Mouse (Mus musculus): ENCODE measurements around the gene Sirpa.

The Sirpa gene

GRCm38 (mm10) chr2:129627133-129627532, 34.5 kb downstream of the Sirpa start:
- in situ Hi-C loops (cut with MboI; ENCODE audit: low pct_unique_long_range_greater_than_20kb in 1 of 2, low sequenced_read_pairs in 2 of 2, unreplicated experiment in 1 of 2) = no loop called here

DNA sequence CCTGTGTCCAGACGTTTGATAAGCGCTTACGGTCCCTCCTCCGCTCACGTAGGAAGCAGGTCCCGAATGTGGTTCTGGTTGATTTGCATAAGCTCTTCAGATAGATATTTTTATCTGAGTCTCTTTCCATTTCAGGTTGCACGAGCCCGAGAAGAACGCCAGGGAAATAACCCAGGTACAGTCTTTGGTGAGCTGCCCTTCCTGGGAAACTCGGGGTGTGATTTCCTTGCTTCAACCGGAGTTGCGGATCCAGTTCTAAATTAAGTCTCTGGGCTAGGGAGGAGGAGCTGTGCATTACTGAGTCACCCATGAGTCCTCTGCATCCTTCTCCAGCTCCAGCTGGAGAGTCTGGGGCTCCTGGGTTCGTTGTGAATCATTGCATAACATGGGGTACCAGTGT, 35.2 kb downstream of the Sirpa start:
- in situ Hi-C loops (cut with MboI; ENCODE audit: low pct_unique_long_range_greater_than_20kb in 1 of 2, low sequenced_read_pairs in 2 of 2, unreplicated experiment in 1 of 2) = no loop called here

- in situ Hi-C loops (cut with MboI; ENCODE audit: low pct_unique_long_range_greater_than_20kb in 1 of 2, low sequenced_read_pairs in 2 of 2, unreplicated experiment in 1 of 2) = no loop called here
Measured at GRCm38 (mm10) chr2:129628456-129629185, 36.0 kb downstream of the Sirpa start.

- in situ Hi-C loops (cut with MboI; ENCODE audit: low pct_unique_long_range_greater_than_20kb in 1 of 2, low sequenced_read_pairs in 2 of 2, unreplicated experiment in 1 of 2) = no loop called here
Measured at GRCm38 (mm10) chr2:129629786-129630531, 37.3 kb downstream of the Sirpa start.

GRCm38 (mm10) chr2:129630532-129630886, 37.9 kb downstream of the Sirpa start:
- in situ Hi-C loops (cut with MboI; ENCODE audit: low pct_unique_long_range_greater_than_20kb in 1 of 2, low sequenced_read_pairs in 2 of 2, unreplicated experiment in 1 of 2) = no loop called here

DNA sequence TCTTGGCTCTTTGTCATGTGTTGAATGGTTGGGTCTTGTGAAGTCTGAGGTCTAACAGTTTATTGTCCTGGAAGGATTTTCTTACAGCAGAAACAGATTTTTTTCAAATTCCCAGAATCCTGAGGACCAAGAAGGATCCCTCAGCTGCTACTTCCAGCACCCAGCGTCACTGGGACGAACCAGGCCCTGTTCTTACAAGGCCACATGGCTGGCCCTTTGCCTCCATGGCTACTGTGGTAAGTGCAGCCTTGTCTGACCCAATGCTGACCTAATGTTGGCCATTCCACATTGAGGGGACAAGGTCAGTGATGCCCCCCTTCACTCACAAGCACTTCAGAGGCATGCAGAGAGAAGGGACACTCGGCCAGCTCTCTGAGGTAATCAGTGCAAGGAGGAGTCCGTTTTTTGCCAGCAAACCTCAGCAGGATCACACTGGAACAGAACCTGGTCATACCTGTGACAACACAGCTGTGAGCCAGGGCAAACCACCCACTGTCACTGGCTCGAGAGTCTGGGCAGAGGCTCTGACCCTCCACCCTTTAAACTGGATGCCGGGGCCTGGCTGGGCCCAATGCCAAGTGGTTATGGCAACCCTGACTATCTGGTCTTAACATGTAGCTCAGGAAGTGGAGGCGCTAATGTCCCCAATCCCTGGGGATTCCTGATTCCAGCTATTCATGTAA, 38.5 kb downstream of the Sirpa start:
- in situ Hi-C loops (cut with MboI; ENCODE audit: low pct_unique_long_range_greater_than_20kb in 1 of 2, low sequenced_read_pairs in 2 of 2, unreplicated experiment in 1 of 2) = no loop called here

GRCm38 (mm10) chr2:129632324-129632723, 39.7 kb downstream of the Sirpa start:
- in situ Hi-C loops (cut with MboI; ENCODE audit: low pct_unique_long_range_greater_than_20kb in 1 of 2, low sequenced_read_pairs in 2 of 2, unreplicated experiment in 1 of 2) = no loop called here

DNA sequence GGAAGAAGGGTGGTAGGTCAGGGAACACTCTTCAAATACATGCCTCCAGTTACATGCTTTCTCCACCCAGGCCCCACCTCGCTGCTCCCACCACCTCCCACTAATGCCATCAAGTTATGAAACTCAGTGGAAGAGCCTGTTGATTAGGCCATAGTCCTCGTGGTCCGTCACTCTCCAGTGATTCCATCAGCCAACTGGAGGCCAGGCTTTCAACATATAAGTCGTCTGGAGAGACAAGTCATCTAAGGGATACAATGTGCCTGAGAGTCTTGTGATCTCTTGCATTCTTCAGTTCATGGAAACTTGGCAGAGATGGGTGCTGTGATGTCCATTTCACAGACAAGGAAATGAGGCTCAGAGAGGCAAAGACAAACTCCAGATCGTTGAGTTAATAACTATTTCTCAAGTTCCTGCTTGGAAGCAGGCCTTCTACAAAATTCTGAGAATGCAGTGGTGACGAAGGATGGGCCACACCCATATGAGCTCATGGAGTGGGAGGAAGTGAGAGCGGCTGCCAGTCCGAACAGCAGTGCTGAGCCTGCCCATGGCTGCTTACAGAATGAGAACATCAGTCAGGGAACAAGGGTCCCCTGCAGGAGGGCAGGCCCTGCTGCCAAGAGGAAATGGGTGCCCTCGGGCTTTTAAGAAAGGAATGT, 40.6 kb downstream of the Sirpa start:
- in situ Hi-C loops (cut with MboI; ENCODE audit: low pct_unique_long_range_greater_than_20kb in 1 of 2, low sequenced_read_pairs in 2 of 2, unreplicated experiment in 1 of 2) = no loop called here

GRCm38 (mm10) chr2:129633982-129634381, 41.3 kb downstream of the Sirpa start:
- in situ Hi-C loops (cut with MboI; ENCODE audit: low pct_unique_long_range_greater_than_20kb in 1 of 2, low sequenced_read_pairs in 2 of 2, unreplicated experiment in 1 of 2) = no loop called here

GRCm38 (mm10) chr2:129652616-129653015, 60.0 kb downstream of the Sirpa start:
- in situ Hi-C loops (cut with MboI; ENCODE audit: low pct_unique_long_range_greater_than_20kb in 1 of 2, low sequenced_read_pairs in 2 of 2, unreplicated experiment in 1 of 2) = no loop called here

GRCm38 (mm10) chr2:129653632-129654031, 61.0 kb downstream of the Sirpa start:
- in situ Hi-C loops (cut with MboI; ENCODE audit: low pct_unique_long_range_greater_than_20kb in 1 of 2, low sequenced_read_pairs in 2 of 2, unreplicated experiment in 1 of 2) = no loop called here

DNA sequence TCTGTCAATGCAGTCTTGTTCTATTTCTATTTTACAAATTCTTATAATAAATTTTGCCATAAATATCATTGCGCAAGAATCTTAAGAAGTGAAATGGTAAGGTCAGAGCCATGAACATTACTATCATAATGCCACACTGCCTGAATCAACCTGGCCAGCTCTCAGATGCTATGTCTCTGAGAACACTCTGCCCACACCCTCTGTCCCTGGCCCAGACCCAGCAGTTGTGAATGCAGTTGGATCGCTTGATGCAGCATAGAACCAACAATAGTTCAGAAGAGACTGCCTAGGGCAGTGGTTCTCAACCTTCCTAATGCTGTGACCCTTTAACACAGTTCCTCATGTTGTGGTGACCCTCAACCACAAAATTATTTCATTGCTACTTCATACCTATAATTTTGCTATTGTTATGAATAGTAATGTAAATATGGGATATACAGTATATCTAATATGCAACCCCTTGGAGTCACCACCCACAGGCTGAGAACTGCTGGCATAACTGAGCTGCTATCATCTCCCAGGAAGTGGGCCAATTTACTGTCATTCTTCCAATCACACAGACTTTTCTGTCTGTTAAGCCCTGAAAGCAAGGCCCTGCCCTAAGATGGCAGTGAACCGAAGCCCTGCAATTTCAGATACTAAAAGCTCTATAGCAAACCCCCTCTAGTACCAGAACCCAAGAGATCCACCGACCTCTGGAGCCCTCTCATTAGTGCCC, 61.8 kb downstream of the Sirpa start:
- in situ Hi-C loops (cut with MboI; ENCODE audit: low pct_unique_long_range_greater_than_20kb in 1 of 2, low sequenced_read_pairs in 2 of 2, unreplicated experiment in 1 of 2) = no loop called here

- in situ Hi-C loops (cut with MboI; ENCODE audit: low pct_unique_long_range_greater_than_20kb in 1 of 2, low sequenced_read_pairs in 2 of 2, unreplicated experiment in 1 of 2) = no loop called here
Measured at GRCm38 (mm10) chr2:129655033-129655432, 62.4 kb downstream of the Sirpa start.

DNA sequence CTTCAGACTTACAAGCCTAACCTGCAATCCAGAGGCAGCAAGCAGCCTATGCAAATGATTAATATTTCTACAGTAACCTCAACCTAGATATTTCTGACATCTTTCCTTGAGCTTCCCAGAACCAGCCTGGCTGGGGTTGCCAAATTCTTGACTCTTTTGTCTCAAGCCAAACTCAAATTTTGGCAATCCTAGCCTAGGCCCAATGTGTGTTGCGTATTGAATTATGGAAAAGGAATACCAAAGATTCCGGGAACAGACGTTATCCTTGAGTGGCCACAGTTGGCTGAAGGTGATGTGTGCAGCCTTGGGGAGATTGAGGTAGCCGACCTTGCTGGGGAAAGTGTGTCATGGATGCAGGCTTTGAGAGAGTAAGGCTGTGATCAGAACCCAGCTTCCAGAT, 66.2 kb downstream of the Sirpa start:
- in situ Hi-C loops (cut with MboI; ENCODE audit: low pct_unique_long_range_greater_than_20kb in 1 of 2, low sequenced_read_pairs in 2 of 2, unreplicated experiment in 1 of 2) = no loop called here

GRCm38 (mm10) chr2:129660020-129660419, 67.4 kb downstream of the Sirpa start:
- in situ Hi-C loops (cut with MboI; ENCODE audit: low pct_unique_long_range_greater_than_20kb in 1 of 2, low sequenced_read_pairs in 2 of 2, unreplicated experiment in 1 of 2) = no loop called here

GRCm38 (mm10) chr2:129662484-129662883, 69.8 kb downstream of the Sirpa start:
- in situ Hi-C loops (cut with MboI; ENCODE audit: low pct_unique_long_range_greater_than_20kb in 1 of 2, low sequenced_read_pairs in 2 of 2, unreplicated experiment in 1 of 2) = no loop called here

- in situ Hi-C loops (cut with MboI; ENCODE audit: low pct_unique_long_range_greater_than_20kb in 1 of 2, low sequenced_read_pairs in 2 of 2, unreplicated experiment in 1 of 2) = loop anchor here (10.0 kb wide), 1 partner anchor 203 kb away; no protein-coding TSS in a partner anchor
Measured at GRCm38 (mm10) chr2:129671911-129672310, 79.3 kb downstream of the Sirpa start.

- in situ Hi-C loops (cut with MboI; ENCODE audit: low pct_unique_long_range_greater_than_20kb in 1 of 2, low sequenced_read_pairs in 2 of 2, unreplicated experiment in 1 of 2) = loop anchor here (10.0 kb wide), 1 partner anchor 200 kb away; no protein-coding TSS in a partner anchor
Measured at GRCm38 (mm10) chr2:129674935-129675634, 82.5 kb downstream of the Sirpa start.

Data from mouse embryonic stem cell (cell line).